Mouse (Mus musculus): ENCODE results near the gene Pdxp.

Pdxp gene

DNA sequence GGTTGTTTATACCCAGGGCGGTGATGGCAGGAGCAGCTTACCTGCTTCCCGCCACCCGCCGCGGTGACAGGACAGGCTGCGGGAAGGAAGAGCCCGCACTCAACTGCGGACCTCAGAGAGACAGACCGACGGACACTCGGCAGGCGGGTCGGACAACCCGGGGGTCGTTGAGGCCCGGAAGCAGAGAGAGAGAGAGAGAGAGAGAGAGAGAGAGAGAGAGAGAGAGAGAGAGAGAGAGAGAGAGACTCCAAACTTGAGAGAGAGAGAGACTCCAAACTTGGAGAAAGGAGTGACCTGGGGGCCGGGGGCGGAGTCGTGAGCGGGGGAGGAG lies 14.3 kb upstream of the Pdxp start, which contains the start of gene Gm49510:
Gene Gm49510 (plus strand): TSS at position 259 of the 331 bp plus-strand sequence.
- no peak for DNase-seq (ENCODE audit: low spot score in 2 of 2)

- peak; percentile 65 to 74 for DNase-seq (ENCODE audit: low spot score in 2 of 2)
Measured at GRCm38 (mm10) chr15:78899740-78900584, 13.8 kb upstream of the Pdxp start, which contains the start of gene Sh3bp1. TSS of gene Sh3bp1 (plus strand) at chr15:78899768.

DNA sequence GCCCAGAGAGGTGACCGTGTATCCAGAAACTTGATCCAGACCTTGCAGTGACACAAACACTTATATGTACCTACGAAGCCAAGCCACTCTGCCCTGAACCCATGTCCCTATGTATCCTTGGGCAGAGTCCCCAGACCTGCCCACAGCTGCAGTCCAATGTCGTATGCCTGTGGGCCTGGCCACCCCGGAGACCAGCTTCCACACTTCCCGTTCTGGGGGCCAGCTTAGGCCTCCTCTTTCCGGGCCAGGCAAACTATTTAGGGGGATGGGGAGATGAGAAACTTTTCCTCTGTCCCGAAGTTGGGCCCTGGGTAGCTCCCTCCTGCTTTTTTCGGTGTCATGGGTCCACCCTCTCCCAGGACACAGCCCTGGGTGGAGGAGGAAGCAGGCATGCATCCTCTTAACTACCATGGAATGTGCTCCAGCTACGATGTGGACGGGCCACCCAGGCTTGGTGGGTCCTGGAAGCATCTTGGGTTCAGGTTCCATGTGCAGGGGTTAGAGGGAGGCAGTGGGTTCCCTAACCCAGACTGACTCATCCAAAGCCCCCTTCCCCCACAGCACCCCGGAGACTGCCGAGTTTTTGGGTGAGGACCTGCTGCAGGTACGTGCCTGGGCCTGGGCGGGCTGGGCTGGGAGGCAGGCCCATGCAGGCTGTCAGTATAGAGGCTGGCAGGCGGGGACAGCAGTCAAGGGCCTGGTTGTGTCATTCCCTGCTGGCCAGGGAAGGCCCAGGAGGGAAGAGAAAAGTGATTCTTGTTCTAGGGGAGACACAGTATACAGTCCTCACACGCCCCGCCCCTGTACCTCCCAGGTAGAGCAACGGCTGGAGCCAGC lies 12.9 kb upstream of the Pdxp start:
- DNase-seq (ENCODE audit: low spot score in 2 of 2): no peak

DNA sequence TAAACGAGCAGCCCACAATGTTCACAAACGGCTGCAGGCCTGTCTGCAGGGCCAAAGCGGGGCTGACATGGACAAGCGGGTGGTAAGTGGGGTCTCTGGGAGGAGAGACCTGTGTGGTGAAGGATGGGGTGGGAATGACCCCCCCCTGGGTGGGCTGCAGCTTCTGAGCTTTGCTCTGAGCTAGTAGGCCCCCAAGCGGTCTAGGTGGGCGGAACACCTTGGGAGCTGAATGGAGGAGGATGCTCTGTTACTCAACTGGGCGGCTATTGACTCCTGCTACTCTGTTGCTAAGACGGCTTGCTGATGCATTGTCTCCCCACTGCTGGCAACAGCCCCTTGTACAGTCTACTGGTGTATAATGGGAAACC lies 12.3 kb upstream of the Pdxp start:
- DNase-seq (ENCODE audit: low spot score in 2 of 2): no peak

GRCm38 (mm10) chr15:78903243-78903642 lies 10.5 kb upstream of the Pdxp start:
- DNase-seq (ENCODE audit: low spot score in 2 of 2): peak; percentile 79 to 88

DNA sequence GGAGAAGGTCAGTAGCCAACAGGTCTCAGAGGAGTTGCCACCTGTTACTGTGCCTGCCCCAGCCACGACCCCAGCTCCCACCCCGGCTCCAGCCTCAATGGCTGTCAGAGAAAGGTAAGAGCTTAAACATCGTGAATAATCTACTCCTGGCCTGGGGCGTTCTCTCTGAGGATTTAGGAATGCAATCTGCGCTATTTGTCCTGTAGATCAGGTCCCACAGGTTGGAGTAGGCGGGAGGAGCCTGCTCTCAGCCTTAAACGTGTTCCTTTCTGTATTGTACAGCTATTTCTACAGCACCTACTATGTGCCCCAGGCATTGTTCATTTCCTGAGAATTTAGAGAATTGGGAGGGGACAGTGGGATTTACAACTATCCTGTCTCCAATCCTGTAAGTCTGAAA lies 5.3 kb upstream of the Pdxp start:
- no peak for DNase-seq (ENCODE audit: low spot score in 2 of 2)

GRCm38 (mm10) chr15:78908982-78909381 lies 4.7 kb upstream of the Pdxp start:
- no peak for DNase-seq (ENCODE audit: low spot score in 2 of 2)

DNA sequence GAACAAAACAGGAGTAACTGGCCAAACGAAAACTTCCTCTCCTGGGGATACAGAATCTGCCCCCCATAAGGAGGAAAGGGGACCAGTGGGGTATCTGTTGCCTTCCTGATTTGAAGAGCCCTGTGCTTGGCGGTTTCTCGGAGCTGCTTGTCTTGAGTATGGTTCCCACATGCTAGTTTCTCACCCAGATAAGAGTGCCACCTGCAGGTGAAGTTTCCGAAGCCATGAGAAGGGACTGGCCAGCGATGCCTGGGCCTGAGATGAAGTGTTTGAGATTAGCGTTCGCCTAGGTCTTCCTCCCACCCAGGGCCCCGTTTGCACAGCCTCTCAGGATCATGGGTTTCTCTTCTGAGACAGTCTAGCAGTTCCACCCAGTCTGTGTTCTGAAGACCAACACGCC lies 1.7 kb upstream of the Pdxp start:
- DNase-seq (ENCODE audit: low spot score in 2 of 2): peak in 1 of 2 experiments; percentile 71

- peak; percentile 78 to 84 for DNase-seq (ENCODE audit: low spot score in 2 of 2)
Measured at GRCm38 (mm10) chr15:78914091-78914822, 538 bp downstream of the Pdxp start.

GRCm38 (mm10) chr15:78914823-78915659 lies 1.3 kb downstream of the Pdxp start:
- DNase-seq (ENCODE audit: low spot score in 2 of 2): no peak

DNA sequence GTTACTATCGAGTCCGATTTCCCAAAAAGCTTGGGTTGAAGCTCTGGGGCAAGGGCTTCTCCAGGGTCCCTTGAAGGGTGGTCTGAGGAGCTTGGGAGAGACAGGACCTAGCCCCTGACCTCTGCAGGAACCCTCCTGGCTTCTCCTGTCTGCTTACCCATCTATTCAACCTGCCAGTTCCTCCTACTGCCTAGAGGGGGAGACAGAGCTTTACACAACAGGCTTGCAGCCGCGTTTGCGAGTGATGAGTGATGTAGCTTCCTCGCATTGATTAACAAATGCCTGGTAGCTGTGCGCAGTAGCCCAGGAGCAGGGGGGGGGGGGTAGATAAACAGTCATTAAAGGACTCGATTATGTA lies 1.9 kb downstream of the Pdxp start:
- DNase-seq (ENCODE audit: low spot score in 2 of 2): peak; percentile 85 to 91

DNA sequence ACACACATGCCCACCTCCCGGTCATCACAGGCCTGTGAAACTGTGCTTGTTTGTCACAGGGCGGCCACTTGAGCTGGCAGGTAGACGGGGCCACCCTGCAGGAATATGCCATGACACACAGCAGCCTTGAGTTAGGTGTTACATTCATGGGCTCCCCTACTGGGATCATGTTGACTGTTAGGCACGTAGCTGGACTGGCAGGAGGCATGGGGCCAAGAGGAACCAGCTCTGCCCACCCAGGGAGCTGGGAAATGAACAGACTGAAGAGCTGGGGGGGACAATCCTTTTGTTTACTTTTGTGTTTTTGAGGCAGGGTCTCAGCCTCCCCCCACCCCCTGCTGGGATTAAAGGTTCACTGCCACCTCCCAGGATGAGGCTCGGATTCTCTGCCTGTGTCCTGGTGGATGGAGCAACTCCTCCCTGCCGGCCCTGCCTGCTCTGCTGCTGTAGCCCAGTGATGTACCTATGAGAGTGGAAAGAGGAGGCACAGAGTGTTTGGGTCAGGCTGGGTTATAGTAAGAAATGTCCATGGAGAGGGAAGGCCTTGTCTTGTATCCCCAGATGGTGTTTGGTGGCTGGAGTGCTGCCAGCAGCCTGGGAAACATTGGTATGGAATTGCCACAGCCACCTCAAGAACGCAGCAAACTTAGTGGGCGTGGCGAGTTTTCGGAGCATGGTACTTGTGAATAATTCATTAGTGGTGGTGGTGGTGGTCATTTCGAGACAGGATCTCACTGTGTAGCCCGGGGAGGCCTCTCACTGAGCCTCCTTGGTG lies 2.5 kb downstream of the Pdxp start:
- DNase-seq (ENCODE audit: low spot score in 2 of 2): peak; percentile 70 to 76

- DNase-seq (ENCODE audit: low spot score in 2 of 2): no peak
Measured at GRCm38 (mm10) chr15:78918126-78918525, 4.4 kb downstream of the Pdxp start.

- DNase-seq (ENCODE audit: low spot score in 2 of 2): no peak
Measured at GRCm38 (mm10) chr15:78919914-78920313, 6.2 kb downstream of the Pdxp start.

- no peak for DNase-seq (ENCODE audit: low spot score in 2 of 2)
Measured at GRCm38 (mm10) chr15:78922700-78923099, 9.0 kb downstream of the Pdxp start.

- DNase-seq (ENCODE audit: low spot score in 2 of 2): no peak
Measured at GRCm38 (mm10) chr15:78923585-78923984, 9.9 kb downstream of the Pdxp start.

- DNase-seq (ENCODE audit: low spot score in 2 of 2): no peak
Measured at GRCm38 (mm10) chr15:78925129-78925528, 11.4 kb downstream of the Pdxp start.

DNA sequence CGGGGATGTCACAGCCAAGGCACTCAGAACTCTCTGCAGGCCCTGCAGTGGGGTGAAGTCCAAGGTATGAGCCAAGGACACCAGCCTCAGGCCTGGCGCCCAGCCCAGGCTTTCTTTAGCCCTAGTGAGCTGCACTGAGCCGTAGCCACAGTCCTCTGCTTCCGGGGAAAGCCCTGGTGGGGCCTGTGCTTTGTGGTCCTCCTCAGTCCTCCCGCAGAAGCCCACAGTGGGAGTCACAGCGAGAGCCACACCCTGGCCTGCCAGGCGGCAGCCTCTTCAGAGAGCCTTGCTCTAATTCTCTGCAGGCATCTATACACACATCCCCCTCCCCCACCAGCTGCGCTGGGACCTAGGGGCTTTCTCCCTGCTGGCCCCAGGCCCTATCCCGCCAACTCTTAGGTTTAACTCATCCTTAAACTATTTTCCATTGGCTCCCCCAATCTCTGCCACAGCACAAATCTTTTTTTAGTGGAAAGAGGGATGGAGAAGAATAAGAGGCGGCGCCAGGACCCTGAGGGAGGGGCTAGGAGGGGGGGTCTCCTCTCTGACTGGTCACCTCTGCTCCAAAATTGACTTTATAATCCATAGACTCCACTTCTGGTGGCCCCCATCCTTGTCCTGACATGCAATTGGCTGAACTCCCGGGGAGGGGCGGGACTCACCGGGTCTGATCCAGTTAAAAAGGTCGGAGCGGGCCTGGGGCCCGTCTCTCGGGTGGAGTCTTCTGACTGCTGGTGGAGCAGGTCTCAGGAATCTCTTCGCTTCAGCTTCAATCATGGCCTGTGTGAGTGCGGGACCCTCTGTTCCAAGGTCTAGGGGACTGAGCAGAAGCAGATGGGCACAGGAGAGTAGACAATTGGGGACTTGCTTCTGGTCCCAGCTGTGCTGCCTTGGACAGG lies 12.6 kb downstream of the Pdxp start, which contains the start of gene Lgals1:
Gene Lgals1 (plus strand): TSS at position 705 of the 899 bp plus-strand sequence.
- peak; percentile 81 to 83 for DNase-seq (ENCODE audit: low spot score in 2 of 2)

- no peak for DNase-seq (ENCODE audit: low spot score in 2 of 2)
Measured at GRCm38 (mm10) chr15:78927021-78927787, 13.5 kb downstream of the Pdxp start.

Data from right cerebral cortex, postnatal 10 days (tissue).